Mouse (Mus musculus) B cell, adult 62 days (primary cell): ENCODE results near the gene Rbm26. TPM values are rescaled to one million over a fixed set of nuclear protein-coding genes. Genes with fewer than 3 reads are reported as not detected.

Experiments
- total RNA-seq: library from RNA; stranded (reverse); gene quantifications from 4 replicates; pipeline ENCODE4 v1.2.4, GENCODE M21; 2023

The Rbm26 gene
- total RNA-seq: 90.1 to 94.6 TPM (median 91.5 TPM) in 4 replicates

DNA sequence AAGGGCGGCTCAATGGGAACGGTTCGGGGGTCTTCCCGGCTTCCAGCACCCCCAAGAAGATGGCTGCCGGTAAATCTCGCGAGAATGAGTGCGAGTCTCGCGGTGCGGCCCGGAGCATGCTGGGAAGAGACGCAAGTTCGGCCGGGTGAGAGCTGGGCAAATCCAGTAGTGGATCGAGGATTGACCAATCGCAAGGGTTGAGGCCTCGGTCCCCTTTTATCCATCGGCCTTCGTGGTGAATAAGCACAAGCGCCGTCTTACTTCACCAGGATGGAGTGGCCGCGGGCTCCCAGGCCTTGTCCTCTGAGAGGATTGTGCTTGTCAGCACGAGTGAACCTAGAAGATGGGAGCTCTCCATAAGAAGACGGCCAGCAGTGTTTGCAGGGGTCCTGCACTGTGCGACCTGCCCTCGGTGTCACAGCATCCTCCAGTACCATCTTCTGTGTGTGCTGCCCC lies at the start of gene Rbm26:
Gene Rbm26 (minus strand): TSS at position 90 of the 456 bp plus-strand sequence.

Other genes starting within 250 kb of the Rbm26 start
- gene Ndfip2, start 81.2 kb upstream of the Rbm26 start, total RNA-seq: 22.5 to 31.3 TPM (median 29.5 TPM) in 4 replicates